Comparison of ENCODE assay signal across 22 mouse cellular contexts in the genomic region with DNA sequence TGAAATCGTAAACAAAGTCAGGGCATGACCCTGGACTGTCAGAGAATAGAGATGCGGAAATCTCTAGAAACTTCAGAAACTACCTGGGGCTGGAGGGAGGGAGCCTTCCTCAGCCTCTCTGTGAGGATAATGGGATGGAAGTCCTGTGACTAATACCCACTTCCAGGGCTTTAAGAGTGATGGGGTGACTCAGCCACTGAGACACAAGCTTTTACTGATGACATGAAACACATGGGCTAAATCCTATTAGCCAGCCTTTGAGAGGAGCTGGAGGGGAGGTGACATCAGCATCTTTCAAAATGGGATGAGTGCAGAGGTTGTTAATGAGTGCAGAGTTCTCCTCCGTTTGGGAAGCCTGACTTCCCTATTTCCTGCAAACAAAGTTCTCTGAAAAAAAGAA. TPM values are rescaled to one million over a fixed set of nuclear protein-coding genes. Genes with fewer than 3 reads are reported as not detected.
DNase-seq lines count a peak whose midpoint lies in the region; ATAC-seq and TF ChIP-seq lines count a peak whose summit lies in the region.
"Had no signal": no experiment of that assay in that cellular context is flagged by ENCODE, and none has a peak within 500 bp of the region (broad histone marks: within the 10 kb centered on the region; RNA-seq: fewer than 3 reads in every experiment).

No protein-coding gene starts in this region.

- no peak for TF ChIP-seq CTCF in lung, postnatal 0 days (IDR thresholded peaks at IDR 0.05)

- no peaks in the 10 kb centered on the region for H3K36me3 ChIP-seq in lung, postnatal 0 days (ENCODE audit: insufficient read depth, low read length)
- H3K36me3 ChIP-seq in midbrain, embryonic 13.5 days, result no peaks in the 10 kb centered on the region
- H3K36me3 ChIP-seq: embryonic facial prominence, embryonic 12.5 days; heart, embryonic 15.5 days; hindbrain, embryonic 10.5 days; liver, embryonic 15.5 days had no signal

- WGBS in lung, postnatal 0 days, result 47% methylated on average over 3 of the region's 3 CpGs
- 23% methylated on average over 3 of the region's 3 CpGs for WGBS in midbrain, embryonic 13.5 days

- H3K9ac ChIP-seq in lung, postnatal 0 days (replicated peaks; ENCODE audit: low read depth), result no peak overlapping the region
- H3K9ac ChIP-seq in midbrain, embryonic 13.5 days (replicated peaks), result no peak overlapping the region
- H3K9ac ChIP-seq: embryonic facial prominence, embryonic 12.5 days; heart, embryonic 15.5 days; liver, embryonic 15.5 days had no signal

- H3K27me3 ChIP-seq in lung, postnatal 0 days (replicated peaks; ENCODE audit: insufficient read depth, low read length), result no peaks in the 10 kb centered on the region
- peaks cover 56% of the 10 kb centered on the region for H3K27me3 ChIP-seq in midbrain, embryonic 13.5 days
- H3K27me3 ChIP-seq: embryonic facial prominence, embryonic 12.5 days; heart, embryonic 15.5 days; liver, embryonic 15.5 days had no signal

- ATAC-seq in lung, postnatal 0 days, result peak; percentile 28; the same call in 1 of the 2 replicates
- peak; percentile 65; the same call in 1 of the 2 replicates for ATAC-seq in midbrain, embryonic 13.5 days
- ATAC-seq: forebrain, embryonic 16.5 days; inflammation-experienced regulatory T-cells, adult 6 months had no signal

- H3K27ac ChIP-seq in lung, postnatal 0 days (ENCODE audit: low read length), result no peak overlapping the region
- no peak overlapping the region for H3K27ac ChIP-seq in midbrain, embryonic 13.5 days
- H3K27ac ChIP-seq: embryonic facial prominence, embryonic 12.5 days; gastrocnemius, adult 2 months; heart, embryonic 15.5 days; hindbrain, embryonic 10.5 days; liver, embryonic 15.5 days had no signal

- DNase-seq in adrenal gland, adult 2 months, result peak; percentile 65
- DNase-seq in adrenal gland, adult 8-10 months, result no peak
- no peak for DNase-seq in lung, postnatal 0 days (ENCODE audit: low spot score)
- no peak for DNase-seq in lung, postnatal 14 days
- DNase-seq in MN1 (ENCODE audit: low spot score), result peak; percentile 91
- no peak for DNase-seq in spleen, postnatal 4 days (ENCODE audit: low spot score in 2 of 2)
- no peak for DNase-seq in urinary bladder, postnatal 14 days (ENCODE audit: low spot score)
- DNase-seq: B cell, adult 2 months; cerebellum, adult 18-20 months; cerebellum, postnatal 36 days; gastrocnemius, adult 2 months; heart, adult 18-20 months; kidney, adult 9 months; kidney, postnatal 4 days; thymus, postnatal 4 days had no signal

- H3K4me1 ChIP-seq in lung, postnatal 0 days (ENCODE audit: insufficient read depth, low read depth, low read length), result peaks cover 7% of the 10 kb centered on the region; the same call in 1 of the 2 replicates
- no peaks in the 10 kb centered on the region for H3K4me1 ChIP-seq in midbrain, embryonic 13.5 days (replicated peaks)
- H3K4me1 ChIP-seq: embryonic facial prominence, embryonic 12.5 days; heart, embryonic 15.5 days; hindbrain, embryonic 10.5 days; liver, embryonic 15.5 days had no signal

- no peaks in the 10 kb centered on the region for H3K9me3 ChIP-seq in lung, postnatal 0 days (ENCODE audit: low read length)
- no peaks in the 10 kb centered on the region for H3K9me3 ChIP-seq in midbrain, embryonic 13.5 days
- H3K9me3 ChIP-seq: embryonic facial prominence, embryonic 12.5 days; heart, embryonic 15.5 days; hindbrain, embryonic 10.5 days; liver, embryonic 15.5 days had no signal

- TF ChIP-seq EP300 in lung, postnatal 0 days (IDR thresholded peaks at IDR 0.05), result no peak

- H3K4me2 ChIP-seq in lung, postnatal 0 days (replicated peaks; ENCODE audit: low read depth, low read length), result no peak overlapping the region
- H3K4me2 ChIP-seq in midbrain, embryonic 13.5 days (replicated peaks), result no peak overlapping the region
- H3K4me2 ChIP-seq: embryonic facial prominence, embryonic 12.5 days; heart, embryonic 15.5 days; liver, embryonic 15.5 days had no signal

- no peak overlapping the region for H3K4me3 ChIP-seq in lung, postnatal 0 days (ENCODE audit: low read depth, low read length)
- no peak overlapping the region for H3K4me3 ChIP-seq in midbrain, embryonic 13.5 days (replicated peaks)
- H3K4me3 ChIP-seq: embryonic facial prominence, embryonic 12.5 days; gastrocnemius, adult 2 months; heart, embryonic 15.5 days; hindbrain, embryonic 10.5 days; liver, embryonic 15.5 days had no signal

RNA-seq across cellular contexts. Expression of gene Lyst, which starts 38.2 kb away (rescaled TPM):
- total RNA-seq in adrenal gland, adult 2 months (2021), result 10 to 100 TPM; 27.8 to 31.4 TPM
- 1.2 TPM in 2 replicates for polyA plus RNA-seq in adrenal gland, adult 2 months (2012; rRNA removed)
- 10 to 100 TPM; 30.0 to 50.5 (median 40.1) TPM for total RNA-seq in adrenal gland, adult 8-10 months (2022)
- polyA plus RNA-seq in lung, postnatal 0 days (2015; fragmentation: Nextera tagmentation; extraction: Ambion mirVana), result 7.1 and 7.8 TPM in 2 replicates
- 4.5 and 4.8 TPM in 2 replicates for polyA plus RNA-seq in midbrain, embryonic 13.5 days (2015; fragmentation: Nextera tagmentation; extraction: Ambion mirVana)

Comparison
In these comparisons a context has a peak if more than half of its experiments do, and no peak if none do; other contexts are left out.
1. DNase-seq: peak in adrenal gland, adult 2 months (single experiment) and MN1 (single experiment); none in adrenal gland, adult 8-10 months (single experiment), lung, postnatal 0 days (single experiment), lung, postnatal 14 days (single experiment), spleen, postnatal 4 days (0 of 2) and urinary bladder, postnatal 14 days (single experiment).